Mouse (Mus musculus): ENCODE measurements around the gene 1700019D03Rik. TPM values are rescaled to one million over a fixed set of nuclear protein-coding genes. Genes with fewer than 3 reads are reported as not detected.

The 1700019D03Rik gene
- polyA plus RNA-seq, 1 experiment from 2014 or later: 3.6 TPM

DNA sequence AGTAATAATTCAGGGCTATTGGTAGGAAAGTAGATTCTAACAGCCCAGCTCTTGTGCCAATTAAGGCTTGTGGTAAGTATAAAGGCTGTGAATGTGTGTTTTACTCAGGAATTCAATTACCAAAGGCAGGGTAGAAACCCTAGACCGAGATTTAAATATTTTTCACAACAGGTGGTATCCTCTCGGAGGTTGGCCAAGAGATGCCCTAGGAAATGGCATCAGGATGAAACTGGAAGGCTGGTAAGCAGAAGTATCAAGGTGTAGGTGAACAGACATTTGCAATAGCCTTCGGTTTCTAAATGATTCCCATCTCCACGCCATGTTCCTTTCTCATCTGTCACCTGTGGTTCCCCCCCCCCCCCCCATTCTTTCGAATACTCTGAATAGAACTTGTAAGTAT lies 4.4 kb downstream of the 1700019D03Rik start:
- Histone ChIP-seq H3K9me3 (no peaks in the 10 kb centered on the region), H3K27me3 (no peaks in the 10 kb centered on the region), H3K4me2 (replicated peaks) (no peak overlapping the region), H3K4me1 (0 out of 2 replicates have a peak, but pooled peaks cover 3% of the 10 kb centered on the region), H3K9ac (no peak overlapping the region), H3K36me3 (no peaks in the 10 kb centered on the region), H3K4me3 (no peak overlapping the region), H3K27ac (no peak overlapping the region)
- ATAC-seq (ENCODE audit: low FRiP score, low read depth): no peak
- WGBS: 77% methylated on average over 5 of the region's 5 CpGs

DNA sequence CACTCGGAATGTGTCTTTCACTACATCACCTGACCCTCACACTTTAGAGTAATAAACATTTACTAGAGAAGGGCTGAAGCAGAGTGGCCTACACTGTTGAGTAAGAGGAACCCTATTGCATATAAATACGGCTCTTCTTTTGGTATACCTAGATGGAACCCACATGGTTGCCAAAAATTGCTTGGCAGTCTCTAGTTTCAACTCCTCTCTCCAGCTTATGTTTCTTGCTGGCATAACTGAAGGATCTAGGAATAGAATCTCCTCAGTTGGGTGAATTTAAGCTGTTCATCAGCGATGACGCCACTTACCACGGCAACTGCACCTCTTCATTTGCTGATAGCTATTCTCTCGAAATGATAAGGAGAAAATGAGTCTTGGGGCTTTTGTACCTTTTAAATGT lies 5.3 kb downstream of the 1700019D03Rik start:
- WGBS: 81% methylated on average over 6 of the region's 6 CpGs
- no peak for ATAC-seq (ENCODE audit: low FRiP score, low read depth)
- H3K4me3 ChIP-seq: no peak overlapping the region

GRCm38 (mm10) chr1:52986692-52987091 lies 33.3 kb downstream of the 1700019D03Rik start:
- Histone ChIP-seq H3K4me3 (no peak overlapping the region), H3K4me2 (replicated peaks) (no peak overlapping the region), H3K9me3 (no peaks in the 10 kb centered on the region), H3K9ac (no peak overlapping the region), H3K4me1 (no peaks in the 10 kb centered on the region), H3K27me3 (no peaks in the 10 kb centered on the region), H3K27ac (no peak overlapping the region), H3K36me3 (no peaks in the 10 kb centered on the region)
- WGBS: 66% methylated on average over 5 of the region's 5 CpGs
- no peak for ATAC-seq (ENCODE audit: low FRiP score, low read depth)

More for the DNA sequence above, 5.3 kb downstream of the 1700019D03Rik start:
- no peaks in the 10 kb centered on the region for H3K36me3 ChIP-seq
- no peak overlapping the region for H3K27ac ChIP-seq
- no peak overlapping the region for H3K4me2 ChIP-seq (replicated peaks)
- H3K27me3 ChIP-seq: no peaks in the 10 kb centered on the region
- H3K4me1 ChIP-seq: no peaks in the 10 kb centered on the region
- H3K9ac ChIP-seq: no peak overlapping the region
- no peaks in the 10 kb centered on the region for H3K9me3 ChIP-seq

- 75% methylated on average over 5 of the region's 5 CpGs for WGBS
- H3K4me2 ChIP-seq (replicated peaks): no peak overlapping the region
- no peak for ATAC-seq (ENCODE audit: low FRiP score, low read depth)
- H3K9ac ChIP-seq: no peak overlapping the region
- H3K36me3 ChIP-seq: no peaks in the 10 kb centered on the region
- H3K27me3 ChIP-seq: no peaks in the 10 kb centered on the region
- no peak overlapping the region for H3K4me3 ChIP-seq
- no peaks in the 10 kb centered on the region for H3K9me3 ChIP-seq
- H3K4me1 ChIP-seq: no peaks in the 10 kb centered on the region
- no peak overlapping the region for H3K27ac ChIP-seq
Measured at GRCm38 (mm10) chr1:52973198-52973597, 46.8 kb downstream of the 1700019D03Rik start.

GRCm38 (mm10) chr1:52971881-52972503 lies 48.0 kb downstream of the 1700019D03Rik start:
- 81% methylated on average over 2 of the region's 2 CpGs for WGBS
- Histone ChIP-seq H3K36me3 (no peaks in the 10 kb centered on the region), H3K4me1 (no peaks in the 10 kb centered on the region), H3K4me2 (replicated peaks) (no peak overlapping the region), H3K27ac (no peak overlapping the region), H3K4me3 (no peak overlapping the region), H3K9me3 (no peaks in the 10 kb centered on the region), H3K27me3 (no peaks in the 10 kb centered on the region), H3K9ac (no peak overlapping the region)
- peak; percentile 40; the same call in 1 of the 2 replicates for ATAC-seq (ENCODE audit: low FRiP score, low read depth)

- WGBS: 74% methylated on average over 8 of the region's 8 CpGs
- Histone ChIP-seq H3K4me2 (replicated peaks) (no peak overlapping the region), H3K4me1 (no peaks in the 10 kb centered on the region; the same call in 1 of the 2 replicates), H3K9ac (no peak overlapping the region), H3K27ac (no peak overlapping the region), H3K4me3 (no peak overlapping the region), H3K27me3 (no peaks in the 10 kb centered on the region), H3K9me3 (no peaks in the 10 kb centered on the region), H3K36me3 (no peaks in the 10 kb centered on the region)
- no peak for ATAC-seq (ENCODE audit: low FRiP score, low read depth)
Measured at GRCm38 (mm10) chr1:52964581-52964980, 55.4 kb downstream of the 1700019D03Rik start.

- no peaks in the 10 kb centered on the region for H3K9me3 ChIP-seq
- no peaks in the 10 kb centered on the region; the same call in 1 of the 2 replicates for H3K4me1 ChIP-seq
- ATAC-seq (ENCODE audit: low FRiP score, low read depth): no peak
- H3K4me2 ChIP-seq (replicated peaks): no peak overlapping the region
- H3K36me3 ChIP-seq: no peaks in the 10 kb centered on the region
- no peaks in the 10 kb centered on the region for H3K27me3 ChIP-seq
- WGBS: 76% methylated on average over 2 of the region's 2 CpGs
- no peak overlapping the region for H3K27ac ChIP-seq
- no peak overlapping the region for H3K4me3 ChIP-seq
- H3K9ac ChIP-seq: no peak overlapping the region
Measured at GRCm38 (mm10) chr1:52963097-52963496, 56.9 kb downstream of the 1700019D03Rik start.

GRCm38 (mm10) chr1:52960191-52960590 lies 59.8 kb downstream of the 1700019D03Rik start:
- no peaks in the 10 kb centered on the region for H3K36me3 ChIP-seq
- H3K4me3 ChIP-seq: no peak overlapping the region
- H3K4me1 ChIP-seq: no peaks in the 10 kb centered on the region; the same call in 1 of the 2 replicates
- no peak for ATAC-seq (ENCODE audit: low FRiP score, low read depth)
- no peak overlapping the region; the same call in 1 of the 2 replicates for H3K9ac ChIP-seq
- H3K9me3 ChIP-seq: no peaks in the 10 kb centered on the region
- no peaks in the 10 kb centered on the region for H3K27me3 ChIP-seq
- no peak overlapping the region for H3K27ac ChIP-seq
- 62% methylated on average over 6 of the region's 6 CpGs for WGBS
- H3K4me2 ChIP-seq (replicated peaks): no peak overlapping the region

GRCm38 (mm10) chr1:52956746-52957145 lies 63.2 kb downstream of the 1700019D03Rik start:
- Histone ChIP-seq H3K4me1 (peaks cover 17% of the 10 kb centered on the region), H3K36me3 (no peaks in the 10 kb centered on the region), H3K9ac (no peak overlapping the region), H3K4me2 (replicated peaks) (no peak overlapping the region), H3K27me3 (peaks cover 8% of the 10 kb centered on the region), H3K9me3 (no peaks in the 10 kb centered on the region), H3K4me3 (no peak overlapping the region), H3K27ac (no peak overlapping the region)
- no peak for ATAC-seq (ENCODE audit: low FRiP score, low read depth)
- 78% methylated on average over 4 of the region's 4 CpGs for WGBS

- Histone ChIP-seq H3K27me3 (peaks cover 8% of the 10 kb centered on the region), H3K4me1 (peaks cover 17% of the 10 kb centered on the region), H3K4me3 (no peak overlapping the region), H3K4me2 (replicated peaks) (no peak overlapping the region), H3K27ac (no peak overlapping the region), H3K9me3 (no peaks in the 10 kb centered on the region), H3K9ac (no peak overlapping the region), H3K36me3 (no peaks in the 10 kb centered on the region)
- ATAC-seq (ENCODE audit: low FRiP score, low read depth): no peak
- WGBS: 38% methylated on average over 6 of the region's 6 CpGs
Measured at GRCm38 (mm10) chr1:52955102-52955501, 64.9 kb downstream of the 1700019D03Rik start.

- Histone ChIP-seq H3K4me2 (replicated peaks) (no peak overlapping the region), H3K27ac (no peak overlapping the region), H3K9me3 (no peaks in the 10 kb centered on the region), H3K9ac (no peak overlapping the region), H3K4me3 (no peak overlapping the region), H3K36me3 (no peaks in the 10 kb centered on the region), H3K4me1 (peaks cover 17% of the 10 kb centered on the region), H3K27me3 (peaks cover 8% of the 10 kb centered on the region)
- WGBS: 77% methylated on average over 2 of the region's 2 CpGs
- ATAC-seq (ENCODE audit: low FRiP score, low read depth): no peak
Measured at GRCm38 (mm10) chr1:52954456-52954855, 65.5 kb downstream of the 1700019D03Rik start.

GRCm38 (mm10) chr1:52953548-52953947 lies 66.4 kb downstream of the 1700019D03Rik start:
- Histone ChIP-seq H3K4me3 (0 out of 2 replicates have a peak overlapping the region, but pooled peaks have one; percentile 61), H3K36me3 (no peaks in the 10 kb centered on the region), H3K4me2 (replicated peaks) (peak overlapping the region; percentile 97), H3K27ac (no peak overlapping the region), H3K4me1 (peaks cover 17% of the 10 kb centered on the region), H3K9ac (no peak overlapping the region), H3K27me3 (peaks cover 8% of the 10 kb centered on the region), H3K9me3 (no peaks in the 10 kb centered on the region)
- WGBS: 28% methylated on average over 4 of the region's 4 CpGs
- no peak for ATAC-seq (ENCODE audit: low FRiP score, low read depth)

All from limb, embryonic 13.5 days (tissue).